Mouse (Mus musculus): ENCODE data around the gene Wfdc21. TPM values are rescaled to one million over a fixed set of nuclear protein-coding genes. Genes with fewer than 3 reads are reported as not detected.

Gene Wfdc21
- polyA plus RNA-seq, 1 experiment from 2014 or later: 1.4 TPM

GRCm38 (mm10) chr11:83743525-83743924 lies 3.2 kb upstream of the Wfdc21 start:
- no peaks in the 10 kb centered on the region for H3K9me3 ChIP-seq (replicated peaks; ENCODE audit: control insufficient read depth, low read length)

GRCm38 (mm10) chr11:83746152-83746551 lies 588 bp upstream of the Wfdc21 start:
- Histone ChIP-seq H3K9me3 (replicated peaks; ENCODE audit: control insufficient read depth, low read length) (no peaks in the 10 kb centered on the region), H3K9ac (ENCODE audit: low read length) (no peak overlapping the region), H3K4me1 (ENCODE audit: control insufficient read depth, insufficient read depth, low read length) (no peaks in the 10 kb centered on the region), H3K4me3 (ENCODE audit: low read length) (no peak overlapping the region), H3K36me3 (ENCODE audit: control insufficient read depth, insufficient read depth) (no peaks in the 10 kb centered on the region), H3K27me3 (ENCODE audit: control insufficient read depth, insufficient read depth, low read length) (peaks cover 27% of the 10 kb centered on the region), H3K27ac (ENCODE audit: low read length) (no peak overlapping the region), H3K4me2 (ENCODE audit: low read depth, low read length) (no peak overlapping the region)
- WGBS: 50% methylated on average over 4 of the region's 4 CpGs
- ATAC-seq (replicated peaks; ENCODE audit: extremely low read depth, insufficient read depth, low FRiP score): no peak

More at GRCm38 (mm10) chr11:83743525-83743924, 3.2 kb upstream of the Wfdc21 start:
- Histone ChIP-seq H3K27me3 (ENCODE audit: control insufficient read depth, insufficient read depth, low read length) (peaks cover 23% of the 10 kb centered on the region), H3K36me3 (ENCODE audit: control insufficient read depth, insufficient read depth) (no peaks in the 10 kb centered on the region), H3K4me1 (ENCODE audit: control insufficient read depth, insufficient read depth, low read length) (no peaks in the 10 kb centered on the region), H3K9ac (ENCODE audit: low read length) (no peak overlapping the region), H3K4me2 (ENCODE audit: low read depth, low read length) (no peak overlapping the region), H3K27ac (ENCODE audit: low read length) (no peak overlapping the region), H3K4me3 (ENCODE audit: low read length) (no peak overlapping the region)
- ATAC-seq (replicated peaks; ENCODE audit: extremely low read depth, insufficient read depth, low FRiP score): no peak
- WGBS: 71% methylated on average over 3 of the region's 3 CpGs

- H3K4me1 ChIP-seq (ENCODE audit: control insufficient read depth, insufficient read depth, low read length): no peaks in the 10 kb centered on the region
- WGBS: 60% methylated on average over 6 of the region's 6 CpGs
- H3K36me3 ChIP-seq (ENCODE audit: control insufficient read depth, insufficient read depth): no peaks in the 10 kb centered on the region
- no peak overlapping the region for H3K4me3 ChIP-seq (ENCODE audit: low read length)
- peaks cover 30% of the 10 kb centered on the region for H3K27me3 ChIP-seq (ENCODE audit: control insufficient read depth, insufficient read depth, low read length)
- ATAC-seq (replicated peaks; ENCODE audit: extremely low read depth, insufficient read depth, low FRiP score): no peak
- no peak overlapping the region for H3K27ac ChIP-seq (ENCODE audit: low read length)
- H3K4me2 ChIP-seq (ENCODE audit: low read depth, low read length): no peak overlapping the region
- H3K9me3 ChIP-seq (replicated peaks; ENCODE audit: control insufficient read depth, low read length): no peaks in the 10 kb centered on the region; the same call in 1 of the 2 replicates
- no peak overlapping the region for H3K9ac ChIP-seq (ENCODE audit: low read length)
Observed at GRCm38 (mm10) chr11:83747376-83748265, 881 bp downstream of the Wfdc21 start.

- peak within 1 kb of the TSS; percentile 92 for H3K9ac ChIP-seq (ENCODE audit: low read length)
- H3K27me3 ChIP-seq (ENCODE audit: control insufficient read depth, insufficient read depth, low read length): peaks cover 16% of the 10 kb centered on the region
- peak within 1 kb of the TSS; percentile 88 for H3K4me2 ChIP-seq (ENCODE audit: low read depth, low read length)
- under 1% methylated on average over 47 of the region's 47 CpGs for WGBS
- no peaks in the 10 kb centered on the region; the same call in 1 of the 2 replicates for H3K9me3 ChIP-seq (replicated peaks; ENCODE audit: control insufficient read depth, low read length)
- H3K27ac ChIP-seq (ENCODE audit: low read length): peak within 1 kb of the TSS; percentile 82
- H3K4me1 ChIP-seq (ENCODE audit: control insufficient read depth, insufficient read depth, low read length): peaks cover 8% of the 10 kb centered on the region
- ATAC-seq (replicated peaks; ENCODE audit: extremely low read depth, insufficient read depth, low FRiP score): peak; percentile 96
- H3K36me3 ChIP-seq (ENCODE audit: control insufficient read depth, insufficient read depth): peaks cover 22% of the 10 kb centered on the region
- peak within 1 kb of the TSS; percentile 97 for H3K4me3 ChIP-seq (ENCODE audit: low read length)
Observed at GRCm38 (mm10) chr11:83753581-83754181, 6.9 kb downstream of the Wfdc21 start, which contains the start of gene Heatr6. Heatr6 (plus strand) TSS chr11:83753696.

- Histone ChIP-seq H3K9ac (ENCODE audit: low read length) (peak overlapping the region; percentile 92), H3K4me2 (ENCODE audit: low read depth, low read length) (peak overlapping the region; percentile 88), H3K9me3 (replicated peaks; ENCODE audit: control insufficient read depth, low read length) (no peaks in the 10 kb centered on the region; the same call in 1 of the 2 replicates), H3K4me3 (ENCODE audit: low read length) (peak overlapping the region; percentile 97), H3K27ac (ENCODE audit: low read length) (peak overlapping the region; percentile 82), H3K36me3 (ENCODE audit: control insufficient read depth, insufficient read depth) (peaks cover 28% of the 10 kb centered on the region), H3K4me1 (ENCODE audit: control insufficient read depth, insufficient read depth, low read length) (peaks cover 8% of the 10 kb centered on the region), H3K27me3 (ENCODE audit: control insufficient read depth, insufficient read depth, low read length) (peaks cover 13% of the 10 kb centered on the region)
- 8% methylated on average over 8 of the region's 8 CpGs for WGBS
- no peak for ATAC-seq (replicated peaks; ENCODE audit: extremely low read depth, insufficient read depth, low FRiP score)
Observed at GRCm38 (mm10) chr11:83754227-83754626, 7.5 kb downstream of the Wfdc21 start.

- peaks cover 60% of the 10 kb centered on the region for H3K36me3 ChIP-seq (ENCODE audit: control insufficient read depth, insufficient read depth)
- ATAC-seq (replicated peaks; ENCODE audit: extremely low read depth, insufficient read depth, low FRiP score): no peak
- 90% methylated on average over 9 of the region's 9 CpGs for WGBS
- no peak overlapping the region for H3K9ac ChIP-seq (ENCODE audit: low read length)
- no peaks in the 10 kb centered on the region for H3K27me3 ChIP-seq (ENCODE audit: control insufficient read depth, insufficient read depth, low read length)
- H3K4me2 ChIP-seq (ENCODE audit: low read depth, low read length): no peak overlapping the region
- no peak overlapping the region for H3K4me3 ChIP-seq (ENCODE audit: low read length)
- H3K9me3 ChIP-seq (replicated peaks; ENCODE audit: control insufficient read depth, low read length): no peaks in the 10 kb centered on the region; the same call in 1 of the 2 replicates
- no peaks in the 10 kb centered on the region for H3K4me1 ChIP-seq (ENCODE audit: control insufficient read depth, insufficient read depth, low read length)
- H3K27ac ChIP-seq (ENCODE audit: low read length): no peak overlapping the region
Observed at GRCm38 (mm10) chr11:83767306-83767705, 20.6 kb downstream of the Wfdc21 start.

- H3K4me2 ChIP-seq (ENCODE audit: low read depth, low read length): no peak overlapping the region
- peaks cover 58% of the 10 kb centered on the region for H3K36me3 ChIP-seq (ENCODE audit: control insufficient read depth, insufficient read depth)
- no peak overlapping the region for H3K9ac ChIP-seq (ENCODE audit: low read length)
- no peaks in the 10 kb centered on the region for H3K4me1 ChIP-seq (ENCODE audit: control insufficient read depth, insufficient read depth, low read length)
- ATAC-seq (replicated peaks; ENCODE audit: extremely low read depth, insufficient read depth, low FRiP score): no peak
- H3K27me3 ChIP-seq (ENCODE audit: control insufficient read depth, insufficient read depth, low read length): no peaks in the 10 kb centered on the region
- H3K9me3 ChIP-seq (replicated peaks; ENCODE audit: control insufficient read depth, low read length): no peaks in the 10 kb centered on the region
- WGBS: 91% methylated on average over 4 of the region's 4 CpGs
- H3K27ac ChIP-seq (ENCODE audit: low read length): no peak overlapping the region
- no peak overlapping the region for H3K4me3 ChIP-seq (ENCODE audit: low read length)
Observed at GRCm38 (mm10) chr11:83768976-83769375, 22.2 kb downstream of the Wfdc21 start.

DNA sequence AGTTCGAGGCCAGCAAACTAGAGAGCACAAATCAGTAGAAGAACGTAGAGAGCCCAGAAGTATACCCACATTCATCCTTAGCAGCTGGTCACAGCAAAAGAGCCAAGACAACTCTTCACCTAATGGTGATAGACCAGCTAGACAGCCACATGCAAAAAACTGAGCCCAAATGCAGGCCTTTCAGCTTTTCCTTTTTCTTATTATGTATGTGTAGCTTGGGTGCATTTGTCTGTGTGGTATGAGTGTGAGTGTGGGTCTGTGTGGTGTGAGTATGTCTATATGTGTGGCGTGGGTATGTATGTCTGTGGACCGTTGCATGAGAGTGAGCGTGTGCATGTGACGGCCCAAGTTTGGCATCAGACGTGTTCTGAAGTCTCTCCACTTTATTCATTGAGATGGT lies 24.3 kb downstream of the Wfdc21 start:
- H3K9ac ChIP-seq (ENCODE audit: low read length): no peak overlapping the region
- H3K36me3 ChIP-seq (ENCODE audit: control insufficient read depth, insufficient read depth): peaks cover 61% of the 10 kb centered on the region
- H3K27ac ChIP-seq (ENCODE audit: low read length): no peak overlapping the region
- WGBS: 92% methylated on average over 7 of the region's 7 CpGs
- no peak for ATAC-seq (replicated peaks; ENCODE audit: extremely low read depth, insufficient read depth, low FRiP score)
- no peak overlapping the region for H3K4me2 ChIP-seq (ENCODE audit: low read depth, low read length)
- H3K27me3 ChIP-seq (ENCODE audit: control insufficient read depth, insufficient read depth, low read length): no peaks in the 10 kb centered on the region
- H3K4me1 ChIP-seq (ENCODE audit: control insufficient read depth, insufficient read depth, low read length): no peaks in the 10 kb centered on the region
- no peak overlapping the region for H3K4me3 ChIP-seq (ENCODE audit: low read length)
- no peaks in the 10 kb centered on the region for H3K9me3 ChIP-seq (replicated peaks; ENCODE audit: control insufficient read depth, low read length)

- no peak overlapping the region for H3K27ac ChIP-seq (ENCODE audit: low read length)
- no peaks in the 10 kb centered on the region for H3K4me1 ChIP-seq (ENCODE audit: control insufficient read depth, insufficient read depth, low read length)
- H3K9me3 ChIP-seq (replicated peaks; ENCODE audit: control insufficient read depth, low read length): no peaks in the 10 kb centered on the region
- H3K4me2 ChIP-seq (ENCODE audit: low read depth, low read length): no peak overlapping the region
- H3K9ac ChIP-seq (ENCODE audit: low read length): no peak overlapping the region
- 96% methylated on average over 6 of the region's 6 CpGs for WGBS
- no peaks in the 10 kb centered on the region for H3K27me3 ChIP-seq (ENCODE audit: control insufficient read depth, insufficient read depth, low read length)
- no peak for ATAC-seq (replicated peaks; ENCODE audit: extremely low read depth, insufficient read depth, low FRiP score)
- H3K36me3 ChIP-seq (ENCODE audit: control insufficient read depth, insufficient read depth): peaks cover 59% of the 10 kb centered on the region
- no peak overlapping the region for H3K4me3 ChIP-seq (ENCODE audit: low read length)
Observed at GRCm38 (mm10) chr11:83772341-83772740, 25.6 kb downstream of the Wfdc21 start.

All from heart, embryonic 16.5 days (tissue).